Mouse (Mus musculus): ENCODE data around the gene Trex2.
"Not testable (repeated sequence)": the region's sequence is repeated elsewhere in the genome, so short reads cannot be mapped to it uniquely, and the experiment has no call there.

Gene Trex2

DNA sequence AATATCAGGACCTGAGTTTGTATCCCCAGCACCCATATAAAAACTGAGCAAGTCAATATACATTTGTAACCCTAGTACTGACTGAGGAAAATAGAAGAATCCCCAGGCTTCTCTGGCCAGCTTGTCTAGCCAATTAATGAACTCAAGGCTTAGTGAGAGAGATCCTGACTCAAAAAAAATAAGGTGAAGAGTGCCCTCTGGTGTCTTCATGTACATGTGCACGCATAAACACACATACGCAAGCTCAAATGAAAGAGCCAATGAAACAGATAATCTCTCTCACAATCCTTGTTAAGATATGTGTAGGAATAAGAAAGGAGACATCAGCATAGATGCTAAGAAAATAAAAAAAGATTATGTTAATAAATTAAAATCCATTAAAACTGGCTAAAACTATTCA lies 5.1 kb downstream of the Trex2 start:
- DNase-seq (ENCODE audit: low read depth) = peak; percentile 49

DNA sequence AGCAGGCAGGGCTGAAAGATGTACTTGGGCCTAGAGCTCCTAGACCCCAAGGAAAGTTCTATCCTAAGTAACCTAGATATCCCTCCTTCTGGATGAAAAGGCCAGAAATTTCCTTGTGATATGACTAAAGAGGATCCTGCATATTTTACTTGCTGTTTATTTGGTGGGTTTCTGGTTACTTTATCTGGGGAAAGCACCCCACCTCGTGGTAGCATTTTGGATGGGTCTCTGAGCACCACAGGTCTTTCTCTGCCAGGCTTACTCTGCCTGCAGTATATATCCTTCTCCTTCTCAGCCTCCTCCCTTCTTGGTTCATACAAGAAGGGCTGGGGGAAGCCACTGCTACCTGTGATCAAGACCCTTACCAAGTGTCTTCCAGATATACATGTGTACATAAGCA lies 22.4 kb downstream of the Trex2 start:
- peak; percentile 1 for DNase-seq (ENCODE audit: low read depth)

DNA sequence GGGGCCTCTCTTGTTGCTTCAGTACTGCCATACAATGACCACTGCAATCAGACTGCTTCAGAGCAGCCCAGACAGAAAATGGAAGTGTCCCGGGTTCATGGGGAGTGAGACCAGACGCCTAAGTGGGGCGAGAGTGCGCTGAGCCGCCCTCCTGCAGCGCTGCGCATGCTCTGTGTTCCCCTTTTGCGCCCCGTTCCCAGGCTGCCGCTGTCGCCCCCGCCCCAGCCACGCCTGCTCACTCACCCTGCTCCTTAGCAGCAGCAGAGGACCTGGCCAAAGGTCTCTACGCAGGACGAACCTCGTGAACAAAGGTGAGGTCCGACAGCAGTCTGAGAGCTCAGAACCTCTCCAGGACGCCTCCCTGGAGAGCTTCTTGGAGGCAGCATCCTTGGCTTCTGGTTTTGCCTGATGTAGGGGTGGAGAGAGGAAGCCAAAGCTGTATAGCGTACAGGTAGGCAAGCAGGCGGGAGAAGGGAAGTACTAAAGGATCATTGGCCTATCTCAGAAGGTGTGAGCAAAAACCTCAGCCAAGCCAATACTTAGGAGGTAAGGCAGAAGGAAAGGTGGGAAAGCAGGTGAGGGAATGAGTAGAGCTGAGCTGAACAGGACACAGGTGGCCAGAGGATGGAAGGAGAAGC lies 24.1 kb downstream of the Trex2 start, which contains the start of gene Zfp92:
TSS of gene Zfp92 (plus strand) at position 217 of the 638 bp plus-strand sequence.
- peak; percentile 6 for DNase-seq (ENCODE audit: low read depth)

DNA sequence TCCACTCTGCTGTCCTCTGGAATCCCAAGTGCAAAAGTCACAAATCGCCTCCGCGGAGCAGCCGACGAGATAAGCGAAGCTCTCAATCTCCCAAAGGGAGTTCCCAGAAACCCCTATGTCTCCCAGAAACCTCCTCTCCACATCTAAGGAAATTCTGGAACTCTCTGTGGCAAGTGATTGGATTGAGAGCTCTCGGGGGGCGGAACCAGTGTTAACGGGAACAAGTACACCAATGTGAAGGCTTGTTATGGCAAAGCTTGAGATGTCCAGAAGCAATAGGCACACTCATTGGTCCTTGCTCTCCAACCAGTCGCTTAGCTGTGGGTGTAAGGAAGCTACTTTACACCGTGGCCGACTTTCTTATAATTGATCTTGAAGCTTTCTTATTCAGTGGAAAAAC lies 33.5 kb downstream of the Trex2 start:
- no peak for DNase-seq (ENCODE audit: low read depth)

DNA sequence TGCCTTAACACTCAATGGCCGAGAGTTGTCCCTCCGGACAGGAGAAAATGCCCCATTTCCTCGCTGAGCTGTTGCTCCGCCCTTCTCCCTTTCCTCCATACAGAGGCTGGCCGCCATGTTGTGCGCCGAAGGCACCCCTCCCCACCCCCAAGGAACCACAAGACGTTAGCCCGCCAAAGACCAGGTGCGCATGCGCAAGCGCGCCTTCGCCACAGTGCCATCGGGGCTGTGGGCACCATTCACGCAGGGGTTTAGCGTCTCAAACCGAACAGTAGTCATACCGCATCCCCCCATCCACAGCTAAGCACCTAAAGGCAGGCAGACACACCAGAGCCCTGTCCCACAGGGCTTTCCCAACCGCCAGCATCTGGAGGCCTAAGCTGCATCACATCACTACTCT lies 34.2 kb downstream of the Trex2 start:
- DNase-seq (ENCODE audit: low read depth) = no peak

DNA sequence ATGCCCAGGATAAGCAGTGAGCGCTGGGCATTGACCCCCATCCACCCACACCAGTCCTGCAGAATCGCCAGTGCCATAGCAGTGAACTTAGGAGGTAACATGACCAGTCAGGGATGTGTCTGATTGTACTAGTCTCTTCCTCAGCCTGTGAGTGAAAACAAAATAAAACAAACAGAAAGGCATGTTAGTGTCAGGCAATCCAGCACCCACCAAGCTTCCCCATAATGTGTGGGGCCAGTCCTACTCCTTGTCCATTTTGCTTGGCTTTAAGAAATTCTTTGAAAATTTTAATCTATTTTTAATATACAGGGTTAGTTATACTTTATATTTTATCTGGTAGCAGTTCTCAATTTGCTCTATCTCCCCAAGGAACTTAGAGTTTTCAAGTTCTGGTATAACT lies 36.5 kb downstream of the Trex2 start, which contains the start of gene Gm18336:
TSS of gene Gm18336 (minus strand) at position 101 of the 400 bp plus-strand sequence.
- DNase-seq (ENCODE audit: low read depth) = not testable (repeated sequence)

DNA sequence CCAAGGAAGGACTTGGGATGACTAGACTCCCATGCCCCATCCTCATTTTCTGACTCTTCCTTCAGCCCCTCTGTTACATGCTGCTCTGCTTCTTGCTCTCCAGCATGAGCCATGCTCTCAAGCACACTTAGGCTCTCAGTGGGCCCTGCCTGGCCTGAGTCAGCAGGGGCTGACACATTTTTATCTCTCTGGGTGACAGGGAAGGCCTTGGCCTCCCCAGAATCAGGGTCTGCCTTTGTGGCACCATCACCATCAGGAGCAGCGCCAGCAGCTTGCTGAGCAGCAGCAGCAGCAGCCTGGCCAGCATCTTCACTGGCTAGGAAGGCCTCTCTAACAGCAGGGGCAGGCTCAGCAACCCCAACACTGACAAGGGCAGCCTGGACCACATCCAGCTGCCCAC lies 38.7 kb downstream of the Trex2 start:
- no peak for DNase-seq (ENCODE audit: low read depth)

GRCm38 (mm10) chrX:73391481-73391880 lies 43.7 kb downstream of the Trex2 start:
- no peak for DNase-seq (ENCODE audit: low read depth)

DNA sequence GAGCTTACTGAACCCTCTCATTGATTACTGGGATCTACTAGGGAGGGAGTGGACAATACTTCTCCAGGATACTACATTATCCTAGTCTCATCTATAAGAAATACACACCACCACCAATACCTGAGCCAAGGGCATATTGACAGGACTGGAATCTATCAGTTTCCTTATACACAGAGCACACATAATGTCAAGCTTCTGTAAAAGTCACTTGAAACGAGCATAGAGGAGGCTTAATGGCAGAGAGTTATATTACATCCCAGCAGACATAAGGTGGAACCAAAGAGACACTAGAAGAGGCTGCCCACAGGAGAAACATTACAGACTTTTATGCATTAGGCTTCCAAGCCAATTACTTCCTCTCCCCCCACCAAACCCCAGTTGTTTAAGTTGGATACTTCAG lies 50.2 kb downstream of the Trex2 start:
- DNase-seq (ENCODE audit: low read depth) = no peak

GRCm38 (mm10) chrX:73384419-73384818 lies 50.7 kb downstream of the Trex2 start:
- no peak for DNase-seq (ENCODE audit: low read depth)
